Mouse (Mus musculus) cortical plate, adult 2 months (tissue): ENCODE results near the gene Gjb4.
A peak's percentile ranks its signal among the peaks of the same experiment; 100 is the strongest.

Experiments
- CTCF ChIP-seq: fragments of 200-500 bp; IDR thresholded peaks from 2 replicates; pipeline ENCODE4 v1.5.1; 2011; ENCODE audit warnings: mild to moderate bottlenecking, control low read depth, low read length; ENCODE audit not compliant: insufficient read depth; ENCODE audit errors: extremely low read depth
- POLR2A ChIP-seq: fragments of 200-500 bp; IDR thresholded peaks from 2 replicates; pipeline ENCODE4 v1.6.1; 2011; ENCODE audit warnings: mild to moderate bottlenecking, low read length, control low read depth; ENCODE audit not compliant: insufficient read depth; ENCODE audit errors: extremely low read depth

DNA sequence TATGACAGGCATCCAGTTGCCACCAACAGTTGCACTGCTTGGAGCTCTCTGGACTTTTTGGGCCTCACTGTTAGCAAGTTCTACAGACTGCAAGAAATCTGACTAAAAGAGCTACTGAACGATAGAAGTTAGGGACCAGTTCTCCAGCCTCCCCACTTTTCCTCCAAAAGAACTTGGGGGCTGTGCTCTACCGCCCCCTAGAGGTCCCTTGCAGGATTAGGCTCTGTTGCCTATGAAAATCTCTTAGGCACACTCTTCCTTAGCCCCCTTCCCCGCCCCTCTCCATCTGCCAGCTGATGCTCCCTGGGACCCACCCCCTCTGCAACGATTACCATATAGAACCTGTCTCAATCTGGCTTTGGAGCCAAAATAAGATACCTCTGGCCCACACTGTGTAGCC lies 9.4 kb upstream of the Gjb4 start:
- TF ChIP-seq POLR2A (no peak), CTCF (0 out of 2 replicates have a peak, but pooled peaks have one; percentile 21)
